Mouse (Mus musculus): ENCODE results near the gene Espnl. TPM values are rescaled to one million over a fixed set of nuclear protein-coding genes. Genes with fewer than 3 reads are reported as not detected.

Espnl gene
- polyA plus RNA-seq (2012; rRNA removed; ENCODE audit: low replicate concordance), result 0.07 TPM in 1 of 2 replicates, not detected in the other

GRCm38 (mm10) chr1:91321760-91322438 lies at the start of gene Espnl:
TSS of gene Espnl (plus strand) at chr1:91322075.

GRCm38 (mm10) chr1:91297799-91298744 lies 23.8 kb upstream of the Espnl start, which contains the start of gene Scly:
TSS of gene Scly (plus strand) at chr1:91298338.

GRCm38 (mm10) chr1:91350841-91351240 lies 29.0 kb downstream of the Espnl start, which contains the start of gene Klhl30:
TSS of gene Klhl30 (plus strand) at chr1:91351016.

GRCm38 (mm10) chr1:91366215-91367108 lies 44.6 kb downstream of the Espnl start, which contains the start of gene Erfe:
TSS of gene Erfe (plus strand) at chr1:91366430.

Other genes with a start within 250 kb of the Espnl start
- not detected in 2 replicates for gene Rbm44, start 177.0 kb upstream of the Espnl start, polyA plus RNA-seq (2012; rRNA removed; ENCODE audit: low replicate concordance)
- 18.5 and 19.7 TPM in 2 replicates for gene Ramp1, start 142.3 kb upstream of the Espnl start, polyA plus RNA-seq (2012; rRNA removed; ENCODE audit: low replicate concordance)
- 7.8 and 12.7 TPM in 2 replicates for gene Ube2f, start 71.8 kb upstream of the Espnl start, polyA plus RNA-seq (2012; rRNA removed; ENCODE audit: low replicate concordance)
- gene Scly, start 23.7 kb upstream of the Espnl start, polyA plus RNA-seq (2012; rRNA removed; ENCODE audit: low replicate concordance), result 29.1 and 30.8 TPM in 2 replicates
- gene Klhl30, start 28.9 kb downstream of the Espnl start, polyA plus RNA-seq (2012; rRNA removed; ENCODE audit: low replicate concordance), result 1.2 and 2.5 TPM in 2 replicates
- 6.0 and 10.1 TPM in 2 replicates for gene Erfe, start 44.4 kb downstream of the Espnl start, polyA plus RNA-seq (2012; rRNA removed; ENCODE audit: low replicate concordance)
- gene Ilkap, start 76.7 kb downstream of the Espnl start, polyA plus RNA-seq (2012; rRNA removed; ENCODE audit: low replicate concordance), result 36.7 and 44.9 TPM in 2 replicates
- gene Hes6, start 92.0 kb downstream of the Espnl start, polyA plus RNA-seq (2012; rRNA removed; ENCODE audit: low replicate concordance), result 89.8 and 91.8 TPM in 2 replicates
- 3.8 and 5.5 TPM in 2 replicates for gene Per2, start 137.2 kb downstream of the Espnl start, polyA plus RNA-seq (2012; rRNA removed; ENCODE audit: low replicate concordance)
- 1.8 and 2.9 TPM in 2 replicates for gene Traf3ip1, start 172.6 kb downstream of the Espnl start, polyA plus RNA-seq (2012; rRNA removed; ENCODE audit: low replicate concordance)
- gene Asb1, start 218.5 kb downstream of the Espnl start, polyA plus RNA-seq (2012; rRNA removed; ENCODE audit: low replicate concordance), result 2.1 and 3.1 TPM in 2 replicates